7 mouse cellular contexts compared by ENCODE assay signal in the genomic region with DNA sequence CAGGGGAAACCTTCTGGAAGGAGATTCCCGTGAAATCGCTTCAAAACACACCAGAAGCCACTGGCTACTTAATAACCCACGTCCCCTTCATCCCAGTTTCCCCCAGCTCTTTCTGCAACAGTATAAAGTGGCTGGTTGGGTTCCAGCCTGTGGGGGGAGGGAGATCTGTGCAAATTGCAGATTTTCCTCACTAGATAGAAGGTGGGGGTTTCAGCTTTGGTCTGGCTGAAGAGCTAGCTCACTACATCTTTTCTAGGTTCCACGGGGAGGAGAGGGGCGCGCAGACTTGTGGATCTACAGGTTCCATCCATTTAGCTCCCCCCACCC. TPM values are rescaled to one million over a fixed set of nuclear protein-coding genes. Genes with fewer than 3 reads are reported as not detected.
DNase-seq lines count a peak whose midpoint lies in the region; ATAC-seq and TF ChIP-seq lines count a peak whose summit lies in the region.

No protein-coding gene starts in this region.

- H3K27ac ChIP-seq in lung, embryonic 15.5 days = no peak overlapping the region
- no peak overlapping the region for H3K27ac ChIP-seq in heart, postnatal 0 days (ENCODE audit: low read depth)

- TF ChIP-seq CTCF in heart, postnatal 0 days (IDR thresholded peaks at IDR 0.05; ENCODE audit: low read depth) = no peak

- H3K4me2 ChIP-seq in lung, embryonic 15.5 days = peak overlapping the region; percentile 93
- H3K4me2 ChIP-seq in heart, postnatal 0 days (ENCODE audit: low read depth, low read length) = peak overlapping the region; percentile 94

- TF ChIP-seq EP300 in heart, postnatal 0 days (IDR thresholded peaks at IDR 0.05; ENCODE audit: low read depth) = no peak

- H3K9me3 ChIP-seq in lung, embryonic 15.5 days = no peaks in the 10 kb centered on the region
- H3K9me3 ChIP-seq in heart, postnatal 0 days (replicated peaks; ENCODE audit: control insufficient read depth, low read length) = no peaks in the 10 kb centered on the region; the same call in 1 of the 2 replicates

- intact Hi-C loops in gastrocnemius, postnatal 36 days (cut with DNase I) = no loop called here

- peaks cover 15% of the 10 kb centered on the region for H3K4me1 ChIP-seq in lung, embryonic 15.5 days
- no peaks in the 10 kb centered on the region for H3K4me1 ChIP-seq in heart, postnatal 0 days (ENCODE audit: control insufficient read depth, insufficient read depth)

- H3K36me3 ChIP-seq in lung, embryonic 15.5 days = no peaks in the 10 kb centered on the region
- no peaks in the 10 kb centered on the region for H3K36me3 ChIP-seq in heart, postnatal 0 days (replicated peaks; ENCODE audit: control insufficient read depth, insufficient read depth, low read length)

- 0 out of 2 replicates have a peak, but pooled peaks have one; percentile 13 for ATAC-seq in lung, embryonic 15.5 days (ENCODE audit: borderline replicate concordance, extremely low read depth, low FRiP score, low TSS enrichment)
- no peak for ATAC-seq in heart, postnatal 0 days (ENCODE audit: insufficient read depth, low read depth)
- 0 out of 2 replicates have a peak, but pooled peaks have one; percentile 7 for ATAC-seq in megakaryocyte-erythroid progenitor cell, adult 5-6 weeks (replicated peaks; ENCODE audit: low FRiP score, low TSS enrichment, poor library complexity, severe bottlenecking)

- 0% methylated on average over 6 of the region's 6 CpGs for whole genome bisulfite sequencing in lung, embryonic 15.5 days
- 0% methylated on average over 6 of the region's 6 CpGs for whole genome bisulfite sequencing in heart, postnatal 0 days

- DNase-seq in lung, postnatal 14 days = no peak
- peak; percentile 20 for DNase-seq in embryo, embryonic 9.5 days (ENCODE audit: extremely low spot score)
- no peak for DNase-seq in heart, postnatal 0 days (ENCODE audit: low spot score)
- DNase-seq in cerebellum, adult 11 months = no peak
- DNase-seq in gastrocnemius, postnatal 36 days = no peak

- H3K9ac ChIP-seq in lung, embryonic 15.5 days = no peak overlapping the region; the same call in 1 of the 2 replicates
- peak overlapping the region; percentile 59; the same call in 1 of the 2 replicates for H3K9ac ChIP-seq in heart, postnatal 0 days (replicated peaks; ENCODE audit: low read depth, low read length)

- H3K27me3 ChIP-seq in lung, embryonic 15.5 days = peaks cover 38% of the 10 kb centered on the region
- H3K27me3 ChIP-seq in heart, postnatal 0 days (ENCODE audit: control insufficient read depth, insufficient read depth, low read length) = no peaks in the 10 kb centered on the region

- H3K4me3 ChIP-seq in lung, embryonic 15.5 days = peak overlapping the region; percentile 60
- H3K4me3 ChIP-seq in heart, postnatal 0 days (ENCODE audit: low read depth, low read length) = peak overlapping the region; percentile 73

RNA-seq across cellular contexts. Expression of a gene that starts 0.7 kb away (rescaled TPM):
- polyA plus RNA-seq in lung, embryonic 15.5 days (2015; fragmentation: Nextera tagmentation; extraction: Ambion mirVana) = 4.0 and 5.4 TPM in 2 replicates
- total RNA-seq in heart, postnatal 0 days (2014; rRNA removed; ENCODE audit: low replicate concordance) = 2.0 and 5.2 TPM in 2 replicates
- polyA plus RNA-seq in heart, postnatal 0 days (2015; fragmentation: Nextera tagmentation; extraction: Ambion mirVana) = 0.89 and 1.2 TPM in 2 replicates
- total RNA-seq in megakaryocyte-erythroid progenitor cell, adult 5-6 weeks (2014; fragmentation: Nextera tagmentation) = 80.7 and 87.3 TPM in 2 replicates
- 60.1 and 74.3 TPM in 2 replicates for total RNA-seq in megakaryocyte-erythroid progenitor cell, adult 5-6 weeks (2017)
- total RNA-seq in gastrocnemius, postnatal 36 days (2021) = 1 to 10 TPM; 2.7 to 3.5 TPM
